Mouse (Mus musculus) lung, postnatal 0 days (tissue): ENCODE results near the gene Tnfaip8l3. TPM values are rescaled to one million over a fixed set of nuclear protein-coding genes. Genes with fewer than 3 reads are reported as not detected.
A peak's percentile ranks its signal among the peaks of the same experiment; 100 is the strongest.
"Not testable (repeated sequence)": the region's sequence is repeated elsewhere in the genome, so short reads cannot be mapped to it uniquely, and the experiment has no call there.

Source experiments
- ATAC-seq: fragments of 200-750 bp; cut with Nextera tagmentation; 2 replicates; pipeline ENCODE4 v1.8.0; 2017; ENCODE audit warnings: moderate library complexity
- DNase-seq: peaks from one replicate; pipeline ENCODE4 v3.0.0-alpha.2; 2016; ENCODE audit warnings: low spot score
- H3K27ac ChIP-seq: fragments of 300-500 bp; sonication (generic); 2 replicates; pipeline ENCODE4 v1.5.1; 2014; ENCODE audit warnings: antibody characterized with exemption, mild to moderate bottlenecking, low read length, mixed read lengths
- H3K27me3 ChIP-seq: fragments of 300-500 bp; sonication (generic); replicated peaks from 2 replicates; pipeline ENCODE4 v1.6.1; 2014; ENCODE audit warnings: low read length, mixed read lengths; ENCODE audit not compliant: insufficient read depth
- H3K36me3 ChIP-seq: fragments of 300-500 bp; sonication (generic); 2 replicates; pipeline ENCODE4 v1.6.1; 2014; ENCODE audit warnings: low read length, mixed read lengths; ENCODE audit not compliant: insufficient read depth
- H3K4me1 ChIP-seq: fragments of 300-500 bp; sonication (generic); 2 replicates; pipeline ENCODE4 v1.6.1; 2014; ENCODE audit warnings: antibody characterized with exemption, low read depth, low read length, mixed read lengths; ENCODE audit not compliant: insufficient read depth
- H3K4me2 ChIP-seq: fragments of 300-500 bp; sonication (generic); replicated peaks from 2 replicates; pipeline ENCODE4 v1.6.1; 2014; ENCODE audit warnings: low read depth, mild to moderate bottlenecking, low read length, moderate library complexity, mixed read lengths
- H3K4me3 ChIP-seq: fragments of 300-500 bp; sonication (generic); 2 replicates; pipeline ENCODE4 v1.5.1; 2014; ENCODE audit warnings: low read depth, low read length
- H3K9ac ChIP-seq: fragments of 300-500 bp; sonication (generic); replicated peaks from 2 replicates; pipeline ENCODE4 v1.6.1; 2014; ENCODE audit warnings: low read depth, mild to moderate bottlenecking
- H3K9me3 ChIP-seq: fragments of 300-500 bp; sonication (generic); 2 replicates; pipeline ENCODE4 v1.6.1; 2016; ENCODE audit warnings: low read length, mixed read lengths
- CTCF ChIP-seq: IDR thresholded peaks from 2 replicates; pipeline ENCODE4 v1.5.1; 2016; ENCODE audit warnings: antibody characterized with exemption, mild to moderate bottlenecking
- EP300 ChIP-seq: IDR thresholded peaks from 2 replicates; pipeline ENCODE4 v1.6.1; 2016; ENCODE audit warnings: antibody characterized with exemption, mild to moderate bottlenecking, control low read depth
- WGBS: fragments of 180-500 bp; shearing (Covaris S2); extraction: QIAGEN DNeasy Blood & Tissue Kit; methylation state at CpG from one replicate; pipeline ENCODE4 v1.1.7; 2014; 5-methylcytosine and 5-hydroxymethylcytosine counted together
- polyA plus RNA-seq: library from polyadenylated mRNA; unstranded; fragments of >200 nt; fragmentation: Nextera tagmentation; extraction: Ambion mirVana; gene quantifications from 2 replicates; pipeline ENCODE4 v1.2.1, GENCODE M21; 2015

The Tnfaip8l3 gene
- polyA plus RNA-seq, 1 experiment from 2014 or later = 1.7 TPM

DNA sequence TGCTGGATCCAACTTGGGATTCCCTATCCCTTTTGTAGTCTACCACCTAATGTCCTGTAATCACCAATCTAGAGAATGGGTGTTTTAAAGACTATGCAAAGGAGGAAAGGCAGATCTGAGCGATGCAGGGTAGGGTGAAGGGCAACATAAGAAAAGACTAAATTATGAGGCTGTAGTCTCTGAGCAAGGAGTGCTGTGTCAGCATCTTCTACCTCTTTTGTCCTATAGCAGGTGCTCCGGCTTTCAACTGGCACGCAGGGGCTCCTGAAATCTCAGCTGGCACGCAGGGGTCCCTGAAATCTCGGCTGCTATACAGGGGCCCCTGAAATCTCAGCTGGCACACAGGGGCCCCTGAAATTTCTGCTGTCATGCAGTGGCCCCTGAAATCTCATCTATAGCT, 33.5 kb downstream of the Tnfaip8l3 start:
- TF ChIP-seq EP300 (no peak), CTCF (no peak)
- no peak overlapping the region for H3K9ac ChIP-seq
- no peak overlapping the region for H3K4me3 ChIP-seq
- H3K27ac ChIP-seq = no peak overlapping the region
- 76% methylated on average over 5 of the region's 5 CpGs for WGBS
- no peak overlapping the region for H3K4me2 ChIP-seq
- no peak for ATAC-seq
- DNase-seq = no peak
- H3K4me1 ChIP-seq = no peaks in the 10 kb centered on the region
- no peaks in the 10 kb centered on the region for H3K9me3 ChIP-seq
- no peaks in the 10 kb centered on the region for H3K27me3 ChIP-seq
- H3K36me3 ChIP-seq = no peaks in the 10 kb centered on the region

DNA sequence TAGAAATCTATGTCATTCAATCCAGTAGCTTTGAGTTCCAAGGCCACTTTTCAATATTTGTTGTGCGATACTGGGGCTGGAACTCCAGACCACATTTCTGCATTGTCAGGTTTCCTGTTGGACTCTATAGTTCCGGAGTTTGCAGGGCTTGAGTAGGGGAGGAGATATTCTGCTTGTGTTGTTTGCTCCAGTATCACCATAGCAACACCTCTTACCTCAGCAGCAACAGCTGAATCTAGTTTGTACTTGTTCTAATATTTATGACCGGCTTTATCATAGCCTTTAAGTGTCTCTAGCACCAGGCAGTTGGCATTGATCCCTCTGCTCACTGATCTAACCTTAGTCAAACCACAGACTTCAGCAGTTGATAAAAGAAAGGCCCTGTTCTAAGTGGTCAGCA, 45.4 kb downstream of the Tnfaip8l3 start:
- no peak overlapping the region for H3K9ac ChIP-seq
- WGBS = 46% methylated on average over 3 of the region's 3 CpGs
- H3K27me3 ChIP-seq = no peaks in the 10 kb centered on the region
- H3K36me3 ChIP-seq = no peaks in the 10 kb centered on the region
- no peak for TF ChIP-seq CTCF
- TF ChIP-seq EP300 = no peak
- H3K4me1 ChIP-seq = no peaks in the 10 kb centered on the region
- ATAC-seq = peak; percentile 43; the same call in 1 of the 2 replicates
- DNase-seq = peak; percentile 45
- no peak overlapping the region for H3K27ac ChIP-seq
- H3K9me3 ChIP-seq = no peaks in the 10 kb centered on the region
- no peak overlapping the region for H3K4me2 ChIP-seq
- H3K4me3 ChIP-seq = no peak overlapping the region

DNA sequence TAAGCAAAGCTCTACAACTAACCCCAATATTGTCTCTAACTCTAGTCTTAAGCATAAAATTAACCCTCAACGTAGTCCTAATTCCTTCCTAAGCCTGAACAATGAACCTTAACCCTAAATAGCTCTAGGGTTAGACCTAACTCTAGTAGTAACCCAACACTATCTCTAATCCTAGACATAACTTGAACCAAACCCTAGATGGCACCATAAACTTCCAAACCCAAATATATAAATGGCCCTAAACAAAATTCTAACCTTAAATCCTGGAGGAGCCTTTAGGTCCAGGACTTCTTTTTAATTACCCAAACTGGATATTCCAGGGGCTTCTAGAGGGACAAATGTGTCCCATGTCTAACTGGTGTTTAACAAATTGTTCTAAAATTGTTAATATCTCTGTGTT, 73.7 kb downstream of the Tnfaip8l3 start:
- no peak for DNase-seq
- no peaks in the 10 kb centered on the region for H3K36me3 ChIP-seq
- TF ChIP-seq EP300 = no peak
- no peak for TF ChIP-seq CTCF
- no peak for ATAC-seq
- no peak overlapping the region for H3K4me2 ChIP-seq
- H3K4me3 ChIP-seq = no peak overlapping the region
- H3K9me3 ChIP-seq = no peaks in the 10 kb centered on the region
- H3K4me1 ChIP-seq = no peaks in the 10 kb centered on the region
- 56% methylated on average over 1 of the region's 1 CpGs for WGBS
- no peaks in the 10 kb centered on the region for H3K27me3 ChIP-seq
- no peak overlapping the region for H3K9ac ChIP-seq
- no peak overlapping the region for H3K27ac ChIP-seq

DNA sequence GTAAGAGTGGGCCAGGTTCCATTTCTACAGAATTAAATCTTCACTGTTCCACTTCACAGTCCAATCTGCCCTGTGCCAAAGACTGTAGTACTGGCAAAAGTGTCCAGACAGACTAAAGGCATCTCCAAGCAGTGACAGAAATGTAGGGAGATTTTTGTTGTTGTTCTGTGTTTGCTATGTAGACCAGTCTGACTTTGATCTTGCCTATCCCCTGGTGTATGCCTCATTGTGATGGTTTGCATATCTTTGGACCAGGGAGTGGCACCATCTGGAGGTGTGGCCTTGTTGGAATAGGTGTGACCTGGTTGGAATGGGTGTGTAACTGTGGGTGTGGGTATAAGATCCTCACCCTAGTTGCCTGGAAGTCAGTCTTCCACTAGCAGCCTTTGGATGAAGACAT, 75.6 kb downstream of the Tnfaip8l3 start:
- H3K27me3 ChIP-seq, H3K27ac ChIP-seq, ATAC-seq, H3K9me3 ChIP-seq, H3K4me2 ChIP-seq, H3K9ac ChIP-seq, H3K36me3 ChIP-seq, DNase-seq, H3K4me3 ChIP-seq, H3K4me1 ChIP-seq: not testable (repeated sequence)

DNA sequence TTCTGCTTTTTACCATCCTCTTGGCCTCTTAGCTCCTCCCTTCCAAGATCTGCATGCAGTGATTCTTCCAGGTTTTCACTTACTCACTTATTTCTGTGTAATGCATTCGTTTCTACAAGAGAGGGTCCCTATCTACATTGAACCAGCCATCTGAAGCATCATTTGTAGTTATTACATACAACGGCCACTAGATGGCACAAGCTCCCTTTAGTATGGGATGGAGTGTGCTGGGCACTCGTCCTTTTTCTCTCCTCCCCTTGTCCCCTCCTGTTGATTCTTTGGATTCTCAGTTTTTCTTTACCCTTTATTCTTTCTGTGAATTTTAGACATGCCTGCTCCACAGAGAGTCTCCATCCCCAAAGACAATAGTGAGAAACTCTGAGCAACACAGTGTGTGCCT, 77.3 kb downstream of the Tnfaip8l3 start:
- Histone ChIP-seq H3K4me2 (no peak overlapping the region), H3K27me3 (no peaks in the 10 kb centered on the region), H3K9me3 (no peaks in the 10 kb centered on the region), H3K9ac (no peak overlapping the region), H3K36me3 (no peaks in the 10 kb centered on the region), H3K4me3 (no peak overlapping the region), H3K4me1 (no peaks in the 10 kb centered on the region), H3K27ac (no peak overlapping the region)
- no peak for TF ChIP-seq EP300
- TF ChIP-seq CTCF = peak; percentile 92
- whole genome bisulfite sequencing = 5% methylated on average over 3 of the region's 3 CpGs
- ATAC-seq (peak; percentile 50; the same call in 1 of the 2 replicates), DNase-seq (peak; percentile 83)

DNA sequence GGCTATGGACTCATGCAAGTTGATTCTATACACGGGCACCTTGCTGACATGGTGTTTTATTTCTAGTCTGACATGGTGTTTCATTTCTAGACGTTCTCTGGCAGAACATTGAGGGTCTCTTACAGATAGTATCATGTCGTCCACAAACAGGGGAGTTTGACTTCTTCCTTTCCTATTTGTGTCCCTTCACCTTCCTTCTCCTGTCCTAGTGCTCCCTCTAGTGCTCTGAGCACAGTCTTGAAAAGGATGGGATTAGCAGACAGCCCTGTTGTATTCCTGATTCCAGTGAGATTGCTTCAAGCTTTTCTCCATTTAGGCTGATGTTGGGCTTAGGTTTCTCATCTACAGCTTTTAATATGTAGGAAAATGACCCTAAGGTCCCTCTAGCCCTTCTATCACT, 81.2 kb downstream of the Tnfaip8l3 start:
- no peak overlapping the region for H3K27ac ChIP-seq
- H3K4me1 ChIP-seq = no peaks in the 10 kb centered on the region
- 19% methylated on average over 3 of the region's 3 CpGs for WGBS
- no peak for ATAC-seq
- TF ChIP-seq EP300 (no peak), CTCF (peak; percentile 69)
- H3K4me2 ChIP-seq = no peak overlapping the region
- H3K36me3 ChIP-seq = no peaks in the 10 kb centered on the region
- peak; percentile 52 for DNase-seq
- no peak overlapping the region for H3K4me3 ChIP-seq
- no peaks in the 10 kb centered on the region for H3K9me3 ChIP-seq
- H3K9ac ChIP-seq = no peak overlapping the region
- H3K27me3 ChIP-seq = no peaks in the 10 kb centered on the region

DNA sequence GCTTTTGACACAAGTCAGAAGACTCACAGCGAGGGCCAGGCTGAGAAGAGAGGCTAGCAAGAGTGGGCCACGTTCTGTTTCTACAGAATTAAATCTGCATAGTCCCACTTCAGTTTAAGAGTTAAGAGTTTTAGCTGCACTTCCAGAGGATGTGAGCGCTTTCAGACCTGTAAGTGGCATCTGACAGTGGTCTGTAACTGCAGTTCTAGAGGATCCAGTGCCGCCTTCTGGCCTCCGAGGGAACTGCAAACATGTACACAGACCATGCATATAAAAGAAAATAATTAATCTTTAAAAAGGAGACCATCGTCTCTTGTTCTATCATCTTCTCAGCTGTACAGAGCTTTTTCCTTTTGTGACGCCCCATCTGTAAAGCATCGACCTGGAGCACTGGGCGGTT, 83.3 kb downstream of the Tnfaip8l3 start:
- DNase-seq = peak; percentile 22
- Histone ChIP-seq H3K4me1 (no peaks in the 10 kb centered on the region), H3K9me3 (no peaks in the 10 kb centered on the region), H3K27me3 (no peaks in the 10 kb centered on the region), H3K9ac (no peak overlapping the region), H3K27ac (no peak overlapping the region), H3K4me3 (no peak overlapping the region), H3K36me3 (no peaks in the 10 kb centered on the region), H3K4me2 (no peak overlapping the region)
- no peak for ATAC-seq
- TF ChIP-seq EP300 = no peak
- peak; percentile 70 for TF ChIP-seq CTCF
- 33% methylated on average over 9 of the region's 9 CpGs for WGBS
